Mouse (Mus musculus): Measurements from ENCODE around the gene Mcub.

DNA sequence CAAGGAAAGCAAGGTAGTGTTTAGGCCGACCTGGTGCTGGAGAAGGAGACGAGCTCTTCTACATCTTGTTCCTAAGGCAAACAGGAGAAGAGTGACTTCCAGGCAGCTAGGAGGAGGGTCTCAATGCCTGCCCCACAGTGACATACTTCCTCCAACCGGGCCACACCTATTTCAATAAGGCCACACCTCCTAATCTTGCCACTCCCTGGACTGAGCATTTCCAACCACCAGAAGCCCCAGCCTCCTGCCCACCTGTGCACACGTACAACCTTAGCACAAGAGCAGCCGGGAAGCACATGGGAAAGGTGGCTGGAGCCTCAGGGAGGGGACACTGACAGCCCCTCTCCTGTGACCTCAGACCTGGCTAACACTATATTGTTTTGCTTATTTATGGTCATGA, 78.0 kb downstream of the Mcub start:
- TF ChIP-seq POLR2A (IDR thresholded peaks at IDR 0.05; ENCODE audit: control insufficient read depth, extremely low read depth, insufficient read depth, low read length, poor library complexity): no peak
- TF ChIP-seq CTCF (IDR thresholded peaks at IDR 0.05; ENCODE audit: borderline replicate concordance, control insufficient read depth, extremely low read depth, insufficient read depth, low read length, poor library complexity): no peak

Measured in thymus, adult 2 months (tissue).